Mouse (Mus musculus) erythroblast, adult 5-6 weeks (primary cell): ENCODE measurements around the gene Vmn1r115. TPM values are rescaled to one million over a fixed set of nuclear protein-coding genes. Genes with fewer than 3 reads are reported as not detected.
"Not testable (repeated sequence)": the region's sequence is repeated elsewhere in the genome, so short reads cannot be mapped to it uniquely, and the experiment has no call there.

Experiments
- ATAC-seq: replicated peaks from 2 replicates; pipeline ENCODE4 v1.8.0; 2016; ENCODE audit warnings: moderate number of reproducible peaks, mild to moderate bottlenecking, moderate TSS enrichment, inconsistent platforms; ENCODE audit not compliant: poor library complexity, low FRiP score, severe bottlenecking
- total RNA-seq, 2 experiments: library from RNA; stranded (forward) in 1 of 2; stranded (reverse) in 1 of 2; fragments of 150-400 nt in 1 of 2; fragments of 200-764, 138-1000 nt in 1 of 2; gene quantifications; 2 replicates each; pipeline versions ENCODE4 v1.2.3 to v1.2.4; 2015 to 2017; ENCODE audit warnings: low replicate concordance in 2 of 2

The Vmn1r115 gene
- total RNA-seq (2015; ENCODE audit: low replicate concordance): not detected in 2 replicates
- total RNA-seq (2017; ENCODE audit: low replicate concordance): not detected in 2 replicates

- not testable (repeated sequence) for ATAC-seq
Observed at GRCm38 (mm10) chr7:20844885-20845284, at the start of gene Vmn1r115. Gene Vmn1r115 (minus strand): TSS chr7:20844985.

- not testable (repeated sequence) for ATAC-seq
Observed at GRCm38 (mm10) chr7:20884021-20884420, 39.2 kb upstream of the Vmn1r115 start, which contains the start of gene Vmn1r117. Gene Vmn1r117 (minus strand): TSS chr7:20884121.

- ATAC-seq: not testable (repeated sequence)
Observed at GRCm38 (mm10) chr7:20871956-20872355, 27.2 kb upstream of the Vmn1r115 start, which contains the start of gene Vmn1r116. Gene Vmn1r116 (plus strand): TSS chr7:20872256.

GRCm38 (mm10) chr7:20812086-20812485 is 32.7 kb downstream of the Vmn1r115 start, which contains the start of gene Vmn1r114:
Gene Vmn1r114 (minus strand): TSS chr7:20812186.
- not testable (repeated sequence) for ATAC-seq

Other genes starting within 250 kb of the Vmn1r115 start
- not detected in 2 replicates for gene Gm4513, start 246.0 kb downstream of the Vmn1r115 start, total RNA-seq (2015; ENCODE audit: low replicate concordance)
- not detected in 2 replicates for gene Gm4513, start 246.0 kb downstream of the Vmn1r115 start, total RNA-seq (2017; ENCODE audit: low replicate concordance)
- not detected in 2 replicates for gene Vmn1r107, start 176.1 kb downstream of the Vmn1r115 start, total RNA-seq (2015; ENCODE audit: low replicate concordance)
- not detected in 2 replicates for gene Vmn1r107, start 176.1 kb downstream of the Vmn1r115 start, total RNA-seq (2017; ENCODE audit: low replicate concordance)
- not detected in 2 replicates for gene Vmn1r111, start 141.8 kb downstream of the Vmn1r115 start, total RNA-seq (2015; ENCODE audit: low replicate concordance)
- not detected in 2 replicates for gene Vmn1r111, start 141.8 kb downstream of the Vmn1r115 start, total RNA-seq (2017; ENCODE audit: low replicate concordance)
- not detected in 2 replicates for gene Gm10668, start 114.4 kb downstream of the Vmn1r115 start, total RNA-seq (2015; ENCODE audit: low replicate concordance)
- not detected in 2 replicates for gene Gm10668, start 114.4 kb downstream of the Vmn1r115 start, total RNA-seq (2017; ENCODE audit: low replicate concordance)
- gene Vmn1r112, start 73.8 kb downstream of the Vmn1r115 start, total RNA-seq (2015; ENCODE audit: low replicate concordance): not detected in 2 replicates
- gene Vmn1r112, start 73.8 kb downstream of the Vmn1r115 start, total RNA-seq (2017; ENCODE audit: low replicate concordance): not detected in 2 replicates
- gene Vmn1r113, start 57.7 kb downstream of the Vmn1r115 start, total RNA-seq (2015; ENCODE audit: low replicate concordance): not detected in 2 replicates
- 1.1 TPM in 1 of 2 replicates, not detected in the other for gene Vmn1r113, start 57.7 kb downstream of the Vmn1r115 start, total RNA-seq (2017; ENCODE audit: low replicate concordance)
- gene Vmn1r114, start 32.8 kb downstream of the Vmn1r115 start, total RNA-seq (2015; ENCODE audit: low replicate concordance): not detected in 2 replicates
- gene Vmn1r114, start 32.8 kb downstream of the Vmn1r115 start, total RNA-seq (2017; ENCODE audit: low replicate concordance): not detected in 2 replicates
- gene Vmn1r116, start 27.3 kb upstream of the Vmn1r115 start, total RNA-seq (2015; ENCODE audit: low replicate concordance): not detected in 2 replicates
- not detected in 2 replicates for gene Vmn1r116, start 27.3 kb upstream of the Vmn1r115 start, total RNA-seq (2017; ENCODE audit: low replicate concordance)
- gene Vmn1r117, start 39.1 kb upstream of the Vmn1r115 start, total RNA-seq (2015; ENCODE audit: low replicate concordance): not detected in 2 replicates
- gene Vmn1r117, start 39.1 kb upstream of the Vmn1r115 start, total RNA-seq (2017; ENCODE audit: low replicate concordance): not detected in 2 replicates
- gene Vmn1r118, start 67.4 kb upstream of the Vmn1r115 start, total RNA-seq (2015; ENCODE audit: low replicate concordance): not detected in 2 replicates
- gene Vmn1r118, start 67.4 kb upstream of the Vmn1r115 start, total RNA-seq (2017; ENCODE audit: low replicate concordance): not detected in 2 replicates
- not detected in 2 replicates for gene Vmn1r119, start 167.5 kb upstream of the Vmn1r115 start, total RNA-seq (2015; ENCODE audit: low replicate concordance)
- gene Vmn1r119, start 167.5 kb upstream of the Vmn1r115 start, total RNA-seq (2017; ENCODE audit: low replicate concordance): not detected in 2 replicates
- not detected in 2 replicates for gene Vmn1r120, start 208.8 kb upstream of the Vmn1r115 start, total RNA-seq (2015; ENCODE audit: low replicate concordance)
- not detected in 2 replicates for gene Vmn1r120, start 208.8 kb upstream of the Vmn1r115 start, total RNA-seq (2017; ENCODE audit: low replicate concordance)